Mouse (Mus musculus): Measurements from ENCODE around the gene Tssc4.
A peak's percentile ranks its signal among the peaks of the same experiment; 100 is the strongest.

DNA sequence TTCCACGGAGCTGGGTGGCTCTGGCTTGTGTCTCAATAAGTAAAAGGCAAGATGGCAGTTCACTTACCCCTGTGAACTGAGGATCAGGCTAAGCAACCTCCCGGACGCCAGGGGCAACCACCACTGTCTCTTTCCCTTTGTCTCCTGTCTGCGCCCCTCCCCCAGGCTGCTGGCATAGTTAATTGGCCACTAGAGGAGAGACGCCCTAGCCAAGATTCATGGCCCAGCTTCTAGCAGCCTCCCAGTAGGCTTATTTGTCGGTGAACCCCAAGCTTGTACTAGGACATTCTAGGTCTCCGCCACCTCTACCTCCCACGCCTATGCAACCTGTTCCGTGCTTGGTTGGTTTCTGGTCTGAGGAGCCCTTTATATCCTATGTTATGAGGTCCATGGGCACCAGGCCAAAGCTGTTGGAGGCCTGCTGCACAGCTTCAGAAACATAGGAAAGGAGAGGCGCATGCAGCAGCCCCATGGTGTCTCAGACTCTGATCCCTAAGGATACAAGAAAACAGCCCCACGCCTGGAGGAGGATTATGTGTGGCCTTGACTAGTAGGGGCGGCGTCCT, 650 bp upstream of the Tssc4 start:
- TF ChIP-seq CTCF (IDR thresholded peaks at IDR 0.05; ENCODE audit: low read depth, low read length) (0 out of 2 replicates have a peak, but pooled peaks have one; percentile 14), POLR2A (IDR thresholded peaks at IDR 0.05; ENCODE audit: borderline replicate concordance, low read depth, low read length) (no peak)

Data from bone marrow macrophage, adult 2 months (primary cell).